Mouse (Mus musculus) brain, embryonic 14.5 days (tissue): Measurements from ENCODE around the gene Gm3476. TPM values are rescaled to one million over a fixed set of nuclear protein-coding genes. Genes with fewer than 3 reads are reported as not detected.
"Not testable (repeated sequence)": the region's sequence is repeated elsewhere in the genome, so short reads cannot be mapped to it uniquely, and the experiment has no call there.

Experiments used
- DNase-seq: peaks from one replicate; pipeline ENCODE4 v3.0.0-alpha.2; 2011; ENCODE audit warnings: low read depth
- CTCF ChIP-seq: fragments of 200-500 bp; IDR thresholded peaks from 2 replicates; pipeline ENCODE4 v1.5.1; 2012; ENCODE audit warnings: inconsistent platforms, mild to moderate bottlenecking, moderate library complexity, borderline replicate concordance; ENCODE audit not compliant: insufficient read depth, insufficient read length; ENCODE audit errors: extremely low read depth
- polyA plus RNA-seq: library from polyadenylated mRNA; depleted of rRNA; stranded (reverse); fragments of >200 nt; gene quantifications from 2 replicates; pipeline ENCODE4 v1.2.3, GENCODE M21; 2012; rRNA removed

The Gm3476 gene
- polyA plus RNA-seq: not detected in 2 replicates

DNA sequence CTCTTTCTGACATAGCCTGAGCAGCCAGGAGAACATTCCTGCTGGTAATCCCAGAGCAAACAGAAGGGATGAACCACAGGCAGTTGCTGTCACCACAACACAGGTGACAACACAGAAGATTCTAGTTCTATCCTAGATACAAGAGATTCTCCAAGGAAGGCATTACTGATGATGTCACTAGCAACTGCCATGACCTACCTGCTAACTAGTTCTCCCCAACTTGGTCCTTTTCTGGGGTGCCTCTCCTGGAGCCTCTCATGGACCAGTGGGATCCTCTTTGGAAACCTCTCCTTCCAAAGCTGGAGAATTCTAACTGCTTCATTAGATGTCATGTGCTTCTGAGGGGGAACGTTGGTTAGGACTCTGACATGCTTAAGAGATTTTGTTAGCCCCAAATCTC is at the start of gene Gm3476:
TSS of gene Gm3476 (minus strand) at position 101 of the 400 bp plus-strand sequence.
- DNase-seq: not testable (repeated sequence)

DNA sequence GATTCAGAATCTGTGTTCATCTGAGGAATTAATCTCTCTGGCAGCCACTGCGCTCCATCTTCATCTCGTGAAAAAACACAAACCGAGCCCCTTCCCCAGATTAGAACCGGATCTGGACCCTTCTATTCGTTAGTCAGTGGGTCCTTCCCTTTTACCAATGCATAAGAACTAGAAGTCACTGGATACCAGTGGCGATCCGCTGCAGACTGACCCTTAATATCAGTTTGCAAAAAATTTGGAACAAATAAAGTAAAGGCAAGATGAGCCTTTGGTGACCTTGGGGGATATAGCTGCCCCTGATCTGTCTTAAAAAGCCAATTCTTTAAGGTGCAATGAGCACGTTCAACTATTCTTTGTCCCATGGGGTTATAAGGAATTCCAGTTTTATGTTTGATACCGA is 37.9 kb upstream of the Gm3476 start:
- not testable (repeated sequence) for DNase-seq

DNA sequence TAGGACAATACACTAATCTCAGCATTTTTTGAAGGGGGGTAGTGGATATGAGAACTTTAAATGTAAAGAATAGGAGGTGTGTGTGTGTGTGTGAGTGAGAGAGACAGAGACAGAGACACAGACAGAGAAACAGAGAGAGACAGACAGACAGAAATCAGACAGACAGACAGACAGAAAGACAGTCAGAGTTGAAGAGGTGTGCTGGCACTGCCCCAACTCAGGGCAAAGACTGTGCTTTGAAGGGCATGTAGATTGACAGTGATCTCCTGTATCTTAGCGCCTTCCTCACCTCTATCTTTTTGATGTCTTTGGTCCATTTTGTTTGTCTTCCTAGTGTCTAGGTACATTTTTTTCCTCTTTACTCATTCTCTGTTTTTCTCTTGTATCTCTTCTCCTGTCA is 35.5 kb upstream of the Gm3476 start:
- not testable (repeated sequence) for DNase-seq

DNA sequence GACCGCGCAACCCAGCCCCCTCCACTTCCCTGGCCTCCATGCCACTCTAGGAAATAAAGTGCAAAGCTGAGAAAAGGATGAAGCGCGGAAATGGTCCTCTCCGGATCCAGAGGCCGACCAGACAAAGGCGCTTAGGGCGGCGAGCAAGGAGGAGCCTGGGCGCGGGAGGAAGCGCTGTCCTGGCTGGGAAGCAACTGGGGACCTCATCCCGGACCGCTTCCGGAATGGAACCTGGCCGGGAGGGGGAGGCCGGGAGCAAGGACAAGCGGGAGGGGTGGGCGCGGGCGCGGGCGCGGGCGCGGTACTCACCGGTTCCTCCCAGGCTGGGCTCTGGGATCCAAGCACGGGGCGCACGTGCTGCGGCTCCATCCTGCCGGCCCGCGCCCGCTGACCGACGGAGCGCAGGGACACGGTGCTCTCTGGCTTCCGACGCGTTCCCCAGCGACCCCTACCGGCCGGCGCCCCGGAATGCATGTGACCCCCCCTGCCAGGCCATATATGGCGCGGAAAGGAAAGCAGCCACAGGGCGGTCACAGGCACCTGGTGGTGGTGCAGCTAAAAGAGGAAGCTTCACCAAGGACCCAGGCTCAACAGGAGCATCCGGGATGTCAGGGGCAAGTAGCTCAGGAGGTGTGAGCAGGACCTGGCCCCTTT is 17.2 kb downstream of the Gm3476 start, which contains the start of gene Gm3468:
TSS of gene Gm3468 (minus strand) at position 394 of the 654 bp plus-strand sequence.
- DNase-seq: peak; percentile 76
- TF ChIP-seq CTCF: peak; percentile 41; the same call in 1 of the 2 replicates

DNA sequence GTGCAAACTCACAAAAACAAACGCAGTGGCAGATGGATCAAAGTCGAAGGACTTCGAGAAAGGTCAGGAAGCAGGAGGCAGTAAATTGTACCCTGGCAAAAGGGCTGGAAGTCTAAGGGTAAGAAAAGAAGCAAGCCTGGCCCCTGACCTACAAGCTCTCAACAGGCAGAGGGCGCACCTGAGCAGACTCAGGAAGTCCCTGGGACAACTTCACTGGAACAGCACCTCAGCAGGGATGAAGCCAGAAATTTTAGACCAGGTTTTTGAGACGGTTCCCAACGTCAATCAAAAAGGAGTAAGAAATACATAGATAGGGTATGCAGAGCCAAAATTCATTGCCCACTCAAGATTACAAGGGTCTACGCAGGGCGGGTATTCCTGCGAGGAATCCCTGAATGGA is 18.1 kb downstream of the Gm3476 start:
- DNase-seq: peak; percentile 31

DNA sequence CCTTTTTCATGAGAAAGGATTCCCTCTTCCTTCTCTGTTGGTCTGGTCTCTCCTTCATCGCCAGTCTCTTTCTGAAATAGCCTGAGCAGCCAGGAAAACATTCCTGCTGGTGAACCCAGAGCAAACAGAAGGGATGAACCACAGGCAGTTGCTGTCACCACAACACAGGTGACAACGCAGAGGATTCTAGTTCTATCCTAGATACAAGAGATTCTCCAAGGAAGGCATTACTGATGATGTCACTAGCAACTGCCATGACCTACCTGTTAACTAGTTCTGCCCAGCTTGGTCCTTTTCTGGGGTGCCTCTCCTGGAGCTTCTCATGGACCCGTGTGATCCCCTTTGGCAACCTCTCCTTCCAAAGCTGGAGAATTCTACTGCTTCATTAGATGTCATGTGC is 31.8 kb downstream of the Gm3476 start, which contains the start of gene Gm8206:
TSS of gene Gm8206 (minus strand) at position 101 of the 400 bp plus-strand sequence.
- DNase-seq: not testable (repeated sequence)

DNA sequence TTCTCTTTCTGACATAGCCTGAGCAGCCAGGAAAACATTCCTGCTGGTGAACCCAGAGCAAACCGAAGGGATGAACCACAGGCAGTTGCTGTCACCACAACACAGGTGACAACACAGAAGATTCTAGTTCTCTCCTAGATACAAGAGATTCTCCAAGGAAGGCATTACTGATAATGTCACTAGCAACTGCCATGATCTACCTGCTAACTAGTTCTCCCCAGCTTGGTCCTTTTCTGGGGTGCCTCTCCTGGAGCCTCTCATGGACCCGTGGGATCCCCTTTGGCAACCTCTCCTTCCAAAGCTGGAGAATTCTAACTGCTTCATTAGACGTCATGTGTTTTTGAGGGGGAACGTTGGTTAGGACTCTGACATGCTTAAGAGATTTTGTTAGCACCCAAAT is 67.4 kb downstream of the Gm3476 start, which contains the start of gene Gm6337:
TSS of gene Gm6337 (minus strand) at position 101 of the 400 bp plus-strand sequence.
- not testable (repeated sequence) for DNase-seq

Other genes with a start within 250 kb of the Gm3476 start
- 0.74 and 1.2 TPM in 2 replicates for gene Gm8237, start 245.4 kb downstream of the Gm3476 start, polyA plus RNA-seq
- gene Gm3248, start 164.1 kb downstream of the Gm3476 start, polyA plus RNA-seq: 2.1 and 2.8 TPM in 2 replicates
- not detected in 2 replicates for gene Gm3453, start 146.7 kb downstream of the Gm3476 start, polyA plus RNA-seq
- gene Gm6337, start 67.5 kb downstream of the Gm3476 start, polyA plus RNA-seq: not detected in 2 replicates
- gene Gm8206, start 31.9 kb downstream of the Gm3476 start, polyA plus RNA-seq: 3.6 and 4.0 TPM in 2 replicates
- 7.8 and 8.5 TPM in 2 replicates for gene Gm3468, start 17.1 kb downstream of the Gm3476 start, polyA plus RNA-seq
- gene Gm21560, start 93.5 kb upstream of the Gm3476 start, polyA plus RNA-seq: not detected in 2 replicates
- 2.6 and 3.1 TPM in 2 replicates for gene Gm3411, start 161.4 kb upstream of the Gm3476 start, polyA plus RNA-seq
- gene Gm21103, start 179.0 kb upstream of the Gm3476 start, polyA plus RNA-seq: 0.36 TPM in 1 of 2 replicates, not detected in the other
- gene Gm3618, start 217.9 kb upstream of the Gm3476 start, polyA plus RNA-seq: not detected in 2 replicates